Mouse (Mus musculus) T-cell, adult 2 months (primary cell): ENCODE results near the gene Bmper.

Source experiments
- DNase-seq: peaks from one replicate; pipeline ENCODE4 v3.0.0; 2022; ENCODE audit warnings: low spot score

The Bmper gene

GRCm38 (mm10) chr9:23436751-23437150 lies 213.9 kb downstream of the Bmper start:
- DNase-seq: no peak

GRCm38 (mm10) chr9:23438662-23439061 lies 215.8 kb downstream of the Bmper start:
- DNase-seq: no peak

DNA sequence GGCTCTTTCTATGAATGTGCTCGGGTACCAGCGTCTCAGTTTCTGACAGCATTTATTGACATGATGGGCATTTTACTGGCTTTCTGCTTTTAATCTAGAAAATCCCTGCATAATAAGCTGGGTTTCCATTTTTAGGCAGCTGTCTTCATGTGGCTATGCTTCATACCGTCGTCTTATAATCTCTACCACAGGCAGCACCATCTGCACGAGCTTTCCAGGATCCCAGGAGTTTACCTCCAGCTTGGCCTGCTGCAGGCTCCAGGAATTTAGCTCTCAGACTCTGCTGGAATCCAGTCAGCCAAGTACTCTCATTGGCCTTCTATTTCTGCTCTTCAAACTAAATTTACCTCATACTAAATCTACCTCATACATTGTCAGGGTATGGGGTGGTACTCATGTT lies 219.3 kb downstream of the Bmper start:
- DNase-seq: no peak

- no peak for DNase-seq
Observed at GRCm38 (mm10) chr9:23444975-23445374, 222.1 kb downstream of the Bmper start.

- no peak for DNase-seq
Observed at GRCm38 (mm10) chr9:23447271-23447961, 224.5 kb downstream of the Bmper start.

DNA sequence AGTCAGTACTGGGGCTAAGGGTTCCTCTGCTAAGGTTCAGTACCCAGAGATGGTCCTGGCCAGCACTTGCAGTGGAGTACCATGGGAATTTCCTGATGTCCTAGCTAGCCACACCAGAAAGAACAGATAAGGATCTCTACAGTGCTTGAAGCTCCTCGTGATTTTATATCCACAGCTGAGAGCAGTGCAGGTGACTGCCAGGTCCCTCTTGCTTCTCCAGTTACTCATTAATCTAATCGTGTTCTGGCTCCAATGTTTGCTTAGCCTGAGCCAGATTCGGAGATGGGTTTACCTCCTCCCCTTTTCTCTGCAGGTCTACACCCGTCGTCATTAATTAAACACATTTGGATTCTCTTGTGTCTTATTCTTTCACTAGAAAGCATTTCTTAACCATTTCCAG lies 230.4 kb downstream of the Bmper start:
- DNase-seq: no peak

GRCm38 (mm10) chr9:23457186-23457585 lies 234.3 kb downstream of the Bmper start:
- DNase-seq: no peak

DNA sequence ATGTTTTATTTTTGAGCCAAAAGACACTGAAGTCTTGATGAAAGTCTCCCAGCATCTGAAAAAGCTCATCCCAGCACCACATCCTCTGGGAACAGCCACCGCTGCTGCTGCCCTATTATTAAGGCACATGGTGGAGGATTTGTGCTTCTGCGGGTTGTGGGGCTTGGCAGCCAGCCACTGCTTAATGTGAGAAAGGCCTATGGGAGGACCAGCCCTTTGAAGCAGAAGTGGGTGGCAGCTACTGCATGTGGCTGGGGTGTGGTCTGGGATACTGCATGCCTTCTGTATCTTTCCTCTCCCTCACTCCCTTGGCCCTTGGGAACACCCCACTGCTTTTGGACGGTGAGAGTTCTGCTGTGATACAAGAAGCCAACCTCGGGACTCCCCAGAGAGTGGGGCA lies 237.8 kb downstream of the Bmper start:
- DNase-seq: no peak

GRCm38 (mm10) chr9:23462949-23463608 lies 240.2 kb downstream of the Bmper start:
- DNase-seq: no peak

DNA sequence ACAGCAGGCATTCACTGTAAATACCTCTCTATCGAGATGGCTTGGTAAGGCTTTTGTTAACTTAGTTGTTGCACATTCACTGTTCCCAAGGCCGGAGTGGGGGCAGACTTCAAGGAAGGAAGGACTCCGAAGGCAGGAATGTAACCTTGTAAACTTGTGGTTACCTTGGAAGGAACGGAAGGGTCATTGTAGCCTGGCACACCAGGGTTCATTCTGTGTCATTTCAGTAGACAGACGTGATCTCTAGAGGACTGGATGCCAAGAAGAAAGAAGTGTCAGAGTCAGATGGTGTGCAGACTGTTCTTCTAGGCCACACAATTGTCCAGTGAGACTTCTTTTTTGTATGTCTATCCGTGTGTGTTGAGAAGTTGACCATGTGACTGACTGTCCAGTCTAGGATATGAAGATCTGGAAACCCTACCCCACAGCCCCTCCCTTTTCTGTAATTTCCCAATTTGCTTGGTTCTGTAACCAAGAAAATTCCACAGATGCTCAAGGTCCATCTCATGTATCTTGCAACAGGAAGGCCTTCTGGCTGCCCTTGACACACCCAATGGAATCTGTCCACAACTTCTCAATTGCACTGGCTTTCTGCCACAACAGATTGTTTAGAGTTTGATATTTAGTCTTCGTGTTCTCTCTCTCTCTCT lies 242.2 kb downstream of the Bmper start:
- no peak for DNase-seq

GRCm38 (mm10) chr9:23469886-23470285 lies 247.0 kb downstream of the Bmper start:
- DNase-seq: no peak

DNA sequence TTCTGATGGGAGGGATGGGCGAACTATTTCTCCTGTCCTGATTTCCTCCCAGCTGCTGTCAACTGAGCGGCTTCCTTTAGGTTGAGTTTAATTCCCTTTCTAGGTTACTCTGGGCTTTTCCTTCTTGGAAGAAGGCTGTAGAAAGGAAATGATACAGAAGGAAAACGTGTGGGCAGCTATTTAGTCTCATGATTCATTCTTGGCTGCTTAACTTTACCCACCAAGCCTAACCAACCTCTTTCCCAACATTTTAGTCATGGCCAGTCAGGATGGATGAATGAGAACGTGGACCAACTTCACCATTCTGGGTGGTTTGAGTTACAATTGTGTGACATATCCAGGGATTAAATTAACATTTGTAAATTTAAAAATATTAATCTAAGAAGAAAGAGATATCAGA lies 263.0 kb downstream of the Bmper start:
- no peak for DNase-seq

- DNase-seq: no peak
Observed at GRCm38 (mm10) chr9:23486725-23487378, 264.0 kb downstream of the Bmper start.

DNA sequence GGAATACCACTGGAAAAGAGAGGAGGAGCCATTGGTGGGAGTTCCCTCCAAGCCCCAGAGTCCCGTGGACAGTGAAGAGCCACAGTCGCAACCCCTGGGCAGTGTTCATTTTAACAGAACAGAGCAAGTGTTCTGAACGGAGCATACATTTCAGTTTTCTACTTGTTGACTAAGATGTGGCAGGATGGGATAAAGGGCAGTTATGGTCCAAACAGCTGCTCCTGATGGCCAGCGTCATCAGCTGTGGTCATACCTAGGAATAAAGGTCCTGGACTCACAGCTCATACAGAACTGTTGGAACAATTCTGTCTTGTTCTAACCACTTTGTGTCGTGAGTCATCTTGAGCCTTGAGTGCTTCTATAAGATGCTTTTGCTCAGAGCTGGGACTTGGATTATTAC lies 265.4 kb downstream of the Bmper start:
- no peak for DNase-seq

DNA sequence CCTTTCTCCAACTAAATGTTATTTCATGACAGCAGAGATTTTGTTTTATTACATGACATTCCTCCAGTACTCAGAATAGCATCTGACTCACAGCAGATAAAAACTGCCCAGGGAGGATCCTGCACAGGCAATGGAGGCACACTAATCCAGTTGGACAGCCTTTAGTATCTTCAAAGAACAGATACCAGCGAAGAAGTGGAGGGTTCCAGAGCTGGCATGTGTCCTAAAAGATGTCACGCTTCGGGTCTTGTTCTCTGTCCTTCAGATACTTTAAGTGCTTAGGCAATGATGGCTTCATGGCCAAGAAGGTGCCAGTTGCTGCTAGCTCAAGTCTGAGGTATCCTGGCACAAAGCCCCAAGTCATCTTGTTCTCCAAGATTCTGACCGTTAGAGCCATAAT lies 272.5 kb downstream of the Bmper start:
- no peak for DNase-seq

DNA sequence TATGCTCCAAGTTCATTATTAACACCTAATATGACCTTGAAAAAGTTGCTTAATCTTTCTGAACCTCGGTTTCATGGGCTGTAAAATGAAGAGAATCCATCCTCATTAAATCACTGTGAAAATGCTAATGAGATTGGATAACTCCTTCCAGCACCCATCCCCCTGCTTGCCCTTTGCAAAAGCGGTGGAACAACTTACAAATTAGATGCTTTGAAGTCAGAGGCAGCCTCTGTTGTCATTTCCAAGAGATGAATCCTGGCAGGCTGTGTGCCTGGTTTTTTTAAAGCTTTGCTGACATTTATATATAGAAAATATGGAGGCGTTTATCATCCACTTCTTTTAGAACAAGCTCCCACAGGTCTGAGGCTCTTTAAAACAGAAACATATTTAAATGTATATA lies 274.8 kb downstream of the Bmper start:
- no peak for DNase-seq

GRCm38 (mm10) chr9:23533870-23534269 lies 311.0 kb downstream of the Bmper start:
- no peak for DNase-seq
